ENCODE assay signal across 7 mouse cellular contexts in the genomic region with DNA sequence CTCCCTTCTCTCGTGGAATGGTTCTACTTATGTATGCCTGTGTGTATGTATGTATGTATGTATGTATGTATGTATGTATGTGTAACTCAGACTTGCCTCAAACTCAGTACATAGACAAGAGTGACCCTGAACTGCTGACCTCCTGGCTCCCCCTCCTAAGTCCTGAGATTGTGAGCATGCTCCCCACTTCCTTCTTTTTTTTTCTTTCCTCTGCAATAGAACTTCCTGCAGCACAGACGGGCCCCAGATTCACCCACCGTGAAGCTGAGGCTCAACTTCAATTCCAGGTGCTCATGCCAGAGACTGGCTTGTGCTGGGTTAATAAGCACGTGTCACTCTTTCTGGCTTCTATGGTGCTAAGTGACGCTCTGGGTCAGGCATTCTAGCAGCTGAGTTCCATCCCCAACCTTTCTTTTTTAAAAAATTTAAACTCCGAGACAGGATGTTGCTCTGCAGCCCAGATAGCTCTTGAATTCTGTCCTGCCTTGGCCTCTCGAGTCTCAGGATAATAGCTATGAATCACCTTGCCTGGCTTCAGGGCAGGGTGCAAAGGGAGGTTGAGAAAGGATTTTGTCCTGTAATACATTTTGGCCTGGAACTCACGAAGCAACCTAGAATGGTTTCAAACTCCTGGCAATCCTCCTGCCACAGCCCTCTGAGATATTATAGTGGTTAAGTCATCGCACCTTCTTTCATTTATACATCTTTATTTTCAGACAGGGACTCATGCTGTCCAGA. TPM values are rescaled to one million over a fixed set of nuclear protein-coding genes. Genes with fewer than 3 reads are reported as not detected.
DNase-seq lines count a peak whose midpoint lies in the region; ATAC-seq lines count a peak whose summit lies in the region.

No protein-coding gene starts in this region.

- H3K9ac ChIP-seq in hindbrain, embryonic 15.5 days, result no peak overlapping the region
- no peak overlapping the region for H3K9ac ChIP-seq in hindbrain, embryonic 16.5 days (ENCODE audit: low read depth, low read length)
- H3K9ac ChIP-seq in midbrain, embryonic 15.5 days, result peak overlapping the region; percentile 89; the same call in 1 of the 2 replicates

- no peaks in the 10 kb centered on the region for H3K27me3 ChIP-seq in hindbrain, embryonic 15.5 days
- no peaks in the 10 kb centered on the region for H3K27me3 ChIP-seq in hindbrain, embryonic 16.5 days (replicated peaks; ENCODE audit: control insufficient read depth, insufficient read depth, low read length)
- no peaks in the 10 kb centered on the region for H3K27me3 ChIP-seq in midbrain, embryonic 15.5 days (replicated peaks)

- 0 out of 2 replicates have a peak overlapping the region, but pooled peaks have one; percentile 84 for H3K4me3 ChIP-seq in hindbrain, embryonic 15.5 days
- H3K4me3 ChIP-seq in hindbrain, embryonic 16.5 days (ENCODE audit: low read length), result no peak overlapping the region
- no peak overlapping the region for H3K4me3 ChIP-seq in midbrain, embryonic 15.5 days

- no peak for ATAC-seq in hindbrain, embryonic 15.5 days (ENCODE audit: low FRiP score, low read depth)
- no peak for ATAC-seq in hindbrain, embryonic 16.5 days
- ATAC-seq in hematopoietic stem cell, adult 5-6 weeks (replicated peaks in 1 of 2; ENCODE audit: insufficient read depth in 1 of 2, low FRiP score in 2 of 2, low TSS enrichment in 1 of 2, low read depth in 1 of 2, poor library complexity in 2 of 2, severe bottlenecking in 2 of 2), result peak; percentile 14 to 40; a peak in 3 of 4 replicates
- no peak for ATAC-seq in midbrain, embryonic 15.5 days (replicated peaks)

- 81% methylated on average over 9 of the region's 9 CpGs for WGBS in hindbrain, embryonic 15.5 days
- WGBS in hindbrain, embryonic 16.5 days, result 82% methylated on average over 9 of the region's 9 CpGs
- WGBS in midbrain, embryonic 15.5 days, result 87% methylated on average over 9 of the region's 9 CpGs

- H3K4me2 ChIP-seq in hindbrain, embryonic 15.5 days, result peak overlapping the region; percentile 59; the same call in 1 of the 2 replicates
- H3K4me2 ChIP-seq in hindbrain, embryonic 16.5 days (ENCODE audit: low read length), result no peak overlapping the region
- H3K4me2 ChIP-seq in midbrain, embryonic 15.5 days, result no peak overlapping the region

- H3K9me3 ChIP-seq in hindbrain, embryonic 15.5 days, result no peaks in the 10 kb centered on the region
- no peaks in the 10 kb centered on the region for H3K9me3 ChIP-seq in hindbrain, embryonic 16.5 days (ENCODE audit: control insufficient read depth, low read length)
- no peaks in the 10 kb centered on the region for H3K9me3 ChIP-seq in midbrain, embryonic 15.5 days

- peaks cover 17% of the 10 kb centered on the region for H3K4me1 ChIP-seq in hindbrain, embryonic 15.5 days (replicated peaks)
- peaks cover 6% of the 10 kb centered on the region for H3K4me1 ChIP-seq in hindbrain, embryonic 16.5 days (ENCODE audit: control insufficient read depth, insufficient read depth, low read depth, low read length)
- H3K4me1 ChIP-seq in midbrain, embryonic 15.5 days, result peaks cover 12% of the 10 kb centered on the region

- intact Hi-C loops in gastrocnemius, postnatal 36 days (cut with DNase I), result no loop called here

- H3K27ac ChIP-seq in hindbrain, embryonic 15.5 days (replicated peaks), result 0 out of 2 replicates have a peak overlapping the region, but pooled peaks have one; percentile 84
- H3K27ac ChIP-seq in hindbrain, embryonic 16.5 days (ENCODE audit: low read depth, low read length), result no peak overlapping the region
- no peak overlapping the region for H3K27ac ChIP-seq in midbrain, embryonic 15.5 days

- peak; percentile 32 to 34 for DNase-seq in adrenal gland, postnatal 36 days
- DNase-seq in layer of hippocampus, adult 18-20 months (ENCODE audit: low spot score in 2 of 2), result no peak
- DNase-seq in gastrocnemius, postnatal 36 days, result no peak

- H3K36me3 ChIP-seq in hindbrain, embryonic 15.5 days, result 0 out of 2 replicates have a peak, but pooled peaks cover 4% of the 10 kb centered on the region
- H3K36me3 ChIP-seq in hindbrain, embryonic 16.5 days (ENCODE audit: control insufficient read depth, insufficient read depth, low read length), result no peaks in the 10 kb centered on the region
- H3K36me3 ChIP-seq in midbrain, embryonic 15.5 days (replicated peaks), result no peaks in the 10 kb centered on the region; the same call in 1 of the 2 replicates

RNA-seq across cellular contexts. Expression of a gene that starts 5.1 kb away (rescaled TPM):
- polyA plus RNA-seq in hindbrain, embryonic 15.5 days (2015; fragmentation: Nextera tagmentation; extraction: Ambion mirVana), result 57.2 and 59.8 TPM in 2 replicates
- polyA plus RNA-seq in hindbrain, embryonic 16.5 days (2015; fragmentation: Nextera tagmentation; extraction: Ambion mirVana), result 58.3 and 59.2 TPM in 2 replicates
- total RNA-seq in adrenal gland, postnatal 36 days (2021), result 10 to 100 TPM; 47.8 to 48.8 TPM
- 6.9 and 7.3 TPM in 2 replicates for total RNA-seq in hematopoietic stem cell, adult 5-6 weeks (2017)
- 54.7 and 59.4 TPM in 2 replicates for polyA plus RNA-seq in midbrain, embryonic 15.5 days (2015; fragmentation: Nextera tagmentation; extraction: Ambion mirVana)
- 10 to 100 TPM; 47.8 to 48.9 TPM for total RNA-seq in layer of hippocampus, adult 18-20 months (2021)
- 1 to 10 TPM; 4.0 to 6.0 TPM for total RNA-seq in gastrocnemius, postnatal 36 days (2021)

RNA-seq across cellular contexts. Expression of a gene that starts 49.2 kb away (rescaled TPM):
- 82.2 and 83.2 TPM in 2 replicates for polyA plus RNA-seq in hindbrain, embryonic 15.5 days (2015; fragmentation: Nextera tagmentation; extraction: Ambion mirVana)
- 78.0 and 92.1 TPM in 2 replicates for polyA plus RNA-seq in hindbrain, embryonic 16.5 days (2015; fragmentation: Nextera tagmentation; extraction: Ambion mirVana)
- total RNA-seq in adrenal gland, postnatal 36 days (2021), result 10 to 100 TPM; 27.2 to 39.6 TPM
- total RNA-seq in hematopoietic stem cell, adult 5-6 weeks (2017), result 38.3 and 49.5 TPM in 2 replicates
- 88.6 and 91.3 TPM in 2 replicates for polyA plus RNA-seq in midbrain, embryonic 15.5 days (2015; fragmentation: Nextera tagmentation; extraction: Ambion mirVana)
- 10 to 100 TPM; 37.0 to 39.3 TPM for total RNA-seq in layer of hippocampus, adult 18-20 months (2021)
- total RNA-seq in gastrocnemius, postnatal 36 days (2021), result 10 to 100 TPM; 16.0 to 16.4 TPM

RNA-seq across cellular contexts. Expression of a gene that starts 49.2 kb away (rescaled TPM):
- polyA plus RNA-seq in hindbrain, embryonic 15.5 days (2015; fragmentation: Nextera tagmentation; extraction: Ambion mirVana), result 37.4 and 39.5 TPM in 2 replicates
- polyA plus RNA-seq in hindbrain, embryonic 16.5 days (2015; fragmentation: Nextera tagmentation; extraction: Ambion mirVana), result 39.3 and 49.5 TPM in 2 replicates
- 100 to 1,000 TPM in 1 of 2 experiments, 10 to 100 TPM in 1; 100.0 to 138 TPM for total RNA-seq in adrenal gland, postnatal 36 days (2021)
- 27.1 and 29.8 TPM in 2 replicates for total RNA-seq in hematopoietic stem cell, adult 5-6 weeks (2017)
- 40.1 and 42.4 TPM in 2 replicates for polyA plus RNA-seq in midbrain, embryonic 15.5 days (2015; fragmentation: Nextera tagmentation; extraction: Ambion mirVana)
- total RNA-seq in layer of hippocampus, adult 18-20 months (2021), result 10 to 100 TPM; 22.6 to 25.4 TPM
- 10 to 100 TPM in 1 of 2 experiments, 1 to 10 TPM in 1; 6.4 to 11.3 TPM for total RNA-seq in gastrocnemius, postnatal 36 days (2021)

Comparison
In these comparisons a context has a peak if more than half of its experiments do, and no peak if none do; other contexts are left out.
1. ATAC-seq: peak in hematopoietic stem cell, adult 5-6 weeks (2 of 2); none in hindbrain, embryonic 15.5 days (single experiment), hindbrain, embryonic 16.5 days (single experiment) and midbrain, embryonic 15.5 days (single experiment).
2. DNase-seq: peak in adrenal gland, postnatal 36 days (2 of 2); none in layer of hippocampus, adult 18-20 months (0 of 2) and gastrocnemius, postnatal 36 days (0 of 2).